Mouse (Mus musculus) urinary bladder, postnatal 36 days (tissue): ENCODE results near the gene Timeless.

Source experiments
- DNase-seq, 2 experiments: peaks; one replicate each; pipeline ENCODE4 v3.0.0; 2022; ENCODE audit warnings: low spot score in 2 of 2, mixed read lengths in 1 of 2

The Timeless gene

DNA sequence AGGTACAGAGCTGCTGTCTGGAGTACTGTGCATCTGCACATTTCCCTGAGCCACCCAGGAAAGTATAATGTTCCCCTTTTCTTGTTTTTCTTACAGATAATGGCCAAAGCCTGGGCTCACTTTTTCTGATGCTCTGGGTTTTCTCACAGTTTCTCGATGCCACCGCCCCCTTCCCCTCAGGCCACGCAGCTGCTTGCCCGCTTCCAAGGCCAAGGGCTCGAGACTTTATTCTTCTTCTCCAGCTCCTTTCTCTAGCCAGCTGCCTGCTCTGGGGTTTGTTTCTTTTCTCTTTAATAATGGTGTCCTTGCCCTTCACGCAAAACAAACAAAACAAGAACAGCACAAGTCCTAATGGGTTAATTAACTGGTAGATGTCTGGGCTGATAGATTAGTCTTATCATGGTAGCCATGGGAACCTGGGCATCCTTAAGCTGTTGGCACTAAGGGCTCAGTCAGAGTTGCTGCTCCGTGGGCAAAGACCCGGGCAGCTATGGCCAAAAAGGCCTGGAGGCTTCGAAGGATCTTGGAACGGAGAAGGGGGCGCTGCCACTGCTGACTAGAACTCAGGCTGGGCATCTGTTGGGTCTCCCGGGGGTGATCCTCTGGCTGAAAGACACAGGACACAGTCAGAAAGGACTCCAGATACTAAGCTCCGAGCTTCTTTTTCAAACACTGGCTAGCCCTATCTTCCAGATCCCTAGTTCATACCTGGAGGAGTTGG, 64.7 kb downstream of the Timeless start:
- DNase-seq: no peak

DNA sequence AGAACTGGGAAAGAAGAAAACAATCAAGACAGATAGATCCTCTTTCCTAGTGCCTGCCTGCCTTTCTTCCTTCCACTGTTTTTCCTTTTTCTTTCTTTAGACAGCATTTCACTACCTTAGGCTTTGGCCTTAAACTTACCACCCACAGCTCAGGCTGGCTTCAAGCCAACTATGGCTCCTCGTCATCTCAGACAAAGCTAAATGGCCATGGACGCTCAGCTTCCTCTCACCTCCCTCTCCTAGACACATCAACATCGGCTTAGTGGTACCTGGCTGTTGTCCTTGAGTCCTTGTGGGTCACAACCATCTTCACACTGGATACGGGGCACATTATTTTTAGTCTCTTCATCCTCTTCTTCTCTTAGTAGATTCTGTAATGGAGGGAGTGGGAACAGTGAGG, 65.4 kb downstream of the Timeless start:
- DNase-seq: no peak

GRCm38 (mm10) chr10:128297622-128298021, 65.8 kb downstream of the Timeless start:
- no peak for DNase-seq

DNA sequence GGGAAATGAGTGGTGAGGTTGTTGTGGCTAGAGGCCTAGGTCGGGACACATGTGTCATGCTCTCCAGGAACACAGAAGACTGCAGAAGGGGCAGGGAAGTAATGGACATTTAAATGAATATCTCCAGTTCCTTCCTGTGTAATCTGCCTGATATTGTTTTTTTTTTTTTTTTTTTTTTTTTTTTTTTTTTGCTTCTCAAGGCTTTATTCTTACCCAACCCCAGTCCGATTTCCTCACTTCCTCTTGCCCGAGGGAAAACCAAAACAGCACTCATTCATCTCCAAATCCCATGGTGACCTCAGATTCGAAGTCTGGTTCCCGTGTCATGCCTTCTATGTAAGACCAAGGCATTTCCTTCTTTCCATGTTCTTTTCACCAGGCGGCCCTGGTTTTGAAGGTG, 66.4 kb downstream of the Timeless start:
- DNase-seq: no peak

- no peak for DNase-seq
Observed at GRCm38 (mm10) chr10:128298702-128299171, 66.9 kb downstream of the Timeless start, which contains the start of gene Il23a. Il23a (minus strand) TSS chr10:128298752.

- DNase-seq: no peak
Observed at GRCm38 (mm10) chr10:128302357-128302756, 70.5 kb downstream of the Timeless start.
